Mouse (Mus musculus) testis, adult 2 months (tissue): Measurements from ENCODE around the gene Xrcc1.

ENCODE experiments used
- CTCF ChIP-seq: fragments of 200-500 bp; IDR thresholded peaks from 2 replicates; pipeline ENCODE4 v1.5.1; 2012; ENCODE audit warnings: low read depth, mild to moderate bottlenecking, inconsistent platforms, low read length, moderate library complexity; ENCODE audit not compliant: control insufficient read depth, insufficient read depth, insufficient replicate concordance
- POLR2A ChIP-seq: fragments of 200-500 bp; IDR thresholded peaks from 2 replicates; pipeline ENCODE4 v1.6.1; 2012; ENCODE audit warnings: low read depth, mild to moderate bottlenecking, inconsistent platforms, low read length, moderate library complexity; ENCODE audit not compliant: control insufficient read depth

DNA sequence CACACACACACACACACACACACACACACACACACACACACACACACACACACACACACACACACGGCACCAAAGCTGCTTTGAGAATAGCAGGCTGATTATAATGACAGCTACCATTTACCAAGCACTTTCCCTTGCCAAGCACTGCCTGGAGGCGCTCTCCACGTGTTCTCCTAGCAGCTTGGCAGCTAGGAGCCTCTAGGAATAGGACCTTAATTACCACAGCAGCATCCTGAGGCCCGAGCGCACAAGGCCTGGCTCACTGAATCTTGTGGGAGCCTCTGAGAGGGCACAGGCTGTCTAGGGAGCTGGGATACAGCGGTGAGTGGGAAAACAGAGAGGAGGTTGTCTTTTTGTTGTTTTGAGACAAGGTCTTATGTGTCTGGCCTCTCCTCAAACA lies 28.4 kb upstream of the Xrcc1 start:
- TF ChIP-seq CTCF (no peak), POLR2A (no peak)
